Comparison of ENCODE assay signal across 8 mouse cellular contexts in genomic region chr5:120615903-120616302, GRCm38 (mm10). TPM values are rescaled to one million over a fixed set of nuclear protein-coding genes. Genes with fewer than 3 reads are reported as not detected.
DNase-seq lines count a peak whose midpoint lies in the region; ATAC-seq and TF ChIP-seq lines count a peak whose summit lies in the region.
"Had no signal": no experiment of that assay in that cellular context is flagged by ENCODE, and none has a peak within 500 bp of the region (broad histone marks: within the 10 kb centered on the region; RNA-seq: fewer than 3 reads in every experiment).

No protein-coding gene starts in this region.

- H3K9me3 ChIP-seq in kidney, postnatal 0 days (replicated peaks; ENCODE audit: low read length), result no peaks in the 10 kb centered on the region
- H3K9me3 ChIP-seq in kidney, embryonic 14.5 days (ENCODE audit: control insufficient read depth, low read length), result no peaks in the 10 kb centered on the region
- H3K9me3 ChIP-seq in CH12.LX (replicated peaks; ENCODE audit: low read length), result peaks cover 2% of the 10 kb centered on the region
- no peaks in the 10 kb centered on the region for H3K9me3 ChIP-seq in hindbrain, postnatal 0 days (ENCODE audit: low read length)
- H3K9me3 ChIP-seq in forebrain, embryonic 10.5 days, result peaks cover 7% of the 10 kb centered on the region; the same call in 1 of the 2 replicates
- H3K9me3 ChIP-seq: lung, embryonic 15.5 days had no signal

- H3K36me3 ChIP-seq in kidney, postnatal 0 days (ENCODE audit: insufficient read depth, low read length), result peaks cover 40% of the 10 kb centered on the region
- H3K36me3 ChIP-seq in kidney, embryonic 14.5 days (ENCODE audit: control insufficient read depth, insufficient read depth, low read length), result peaks cover 39% of the 10 kb centered on the region
- peaks cover 41 to 65% of the 10 kb centered on the region in 2 experiments for H3K36me3 ChIP-seq in CH12.LX (replicated peaks in 1 of 2; ENCODE audit: control insufficient read depth in 1 of 2, insufficient read depth in 1 of 2, low read length in 1 of 2)
- H3K36me3 ChIP-seq in hindbrain, postnatal 0 days (ENCODE audit: insufficient read depth, low read length), result peaks cover 23% of the 10 kb centered on the region
- peaks cover 63% of the 10 kb centered on the region for H3K36me3 ChIP-seq in forebrain, embryonic 10.5 days (replicated peaks)

- dilution Hi-C loops in CH12.LX (cut with MboI; ENCODE audit: extremely low pct_ligation_motif_present, extremely low pct_unique_long_range_greater_than_20kb, low sequenced_read_pairs), result no loop called here

- no peak overlapping the region for H3K9ac ChIP-seq in kidney, postnatal 0 days (ENCODE audit: low read depth, low read length)
- no peak overlapping the region for H3K9ac ChIP-seq in kidney, embryonic 14.5 days (ENCODE audit: low read depth, low read length)
- no peak overlapping the region for H3K9ac ChIP-seq in CH12.LX (ENCODE audit: insufficient read depth, low read depth)
- H3K9ac ChIP-seq in hindbrain, postnatal 0 days (replicated peaks; ENCODE audit: low read length), result no peak overlapping the region
- H3K9ac ChIP-seq: lung, embryonic 15.5 days had no signal

- intact Hi-C loops in gastrocnemius, postnatal 36 days (cut with DNase I), result no loop called here

- no peak overlapping the region for H3K4me2 ChIP-seq in kidney, postnatal 0 days (ENCODE audit: low read length)
- no peak overlapping the region for H3K4me2 ChIP-seq in kidney, embryonic 14.5 days (replicated peaks; ENCODE audit: low read depth, low read length)
- no peak overlapping the region for H3K4me2 ChIP-seq in CH12.LX (ENCODE audit: insufficient read depth, low read depth, poor library complexity, severe bottlenecking)
- H3K4me2 ChIP-seq in hindbrain, postnatal 0 days (ENCODE audit: low read depth, low read length), result no peak overlapping the region
- H3K4me2 ChIP-seq: lung, embryonic 15.5 days had no signal

- H3K4me1 ChIP-seq in kidney, postnatal 0 days (replicated peaks; ENCODE audit: insufficient read depth, low read length), result peaks cover 11% of the 10 kb centered on the region; the same call in 1 of the 2 replicates
- H3K4me1 ChIP-seq in kidney, embryonic 14.5 days (ENCODE audit: control insufficient read depth, insufficient read depth, low read length), result peaks cover 13% of the 10 kb centered on the region
- H3K4me1 ChIP-seq in CH12.LX (ENCODE audit: control insufficient read depth in 1 of 2, insufficient read depth in 2 of 2), result peaks cover 18 to 45% of the 10 kb centered on the region in 2 experiments
- peaks cover 13% of the 10 kb centered on the region for H3K4me1 ChIP-seq in hindbrain, postnatal 0 days (ENCODE audit: insufficient read depth, low read length)
- H3K4me1 ChIP-seq in forebrain, embryonic 10.5 days, result peaks cover 19% of the 10 kb centered on the region

- H3K4me3 ChIP-seq in kidney, postnatal 0 days (replicated peaks; ENCODE audit: low read depth, low read length), result no peak overlapping the region
- no peak overlapping the region for H3K4me3 ChIP-seq in kidney, embryonic 14.5 days (ENCODE audit: low read length)
- no peak overlapping the region for H3K4me3 ChIP-seq in CH12.LX (replicated peaks in 1 of 3; ENCODE audit: low read depth in 2 of 3, low read length in 2 of 3, poor library complexity in 1 of 3)
- H3K4me3 ChIP-seq in hindbrain, postnatal 0 days (ENCODE audit: low read length), result no peak overlapping the region
- no peak overlapping the region for H3K4me3 ChIP-seq in forebrain, embryonic 10.5 days
- H3K4me3 ChIP-seq: lung, embryonic 15.5 days had no signal

- ATAC-seq in kidney, postnatal 0 days (replicated peaks; ENCODE audit: low FRiP score, low read depth), result no peak
- no peak for ATAC-seq in kidney, embryonic 14.5 days (ENCODE audit: low FRiP score, low TSS enrichment)
- no peak for ATAC-seq in hindbrain, postnatal 0 days

- peak; percentile 65 for TF ChIP-seq CTCF in kidney, postnatal 0 days (IDR thresholded peaks at IDR 0.05; ENCODE audit: low read depth)
- peak; percentile 61 to 78 for TF ChIP-seq CTCF in CH12.LX (conservative IDR thresholded peaks at IDR 0.05 in 1 of 2, IDR thresholded peaks at IDR 0.05 in 1 of 2; ENCODE audit: low read depth in 2 of 2, low read length in 2 of 2)
- TF ChIP-seq CTCF in hindbrain, postnatal 0 days (IDR thresholded peaks at IDR 0.05; ENCODE audit: low read depth), result peak; percentile 74

- WGBS in kidney, postnatal 0 days, result 96% methylated on average over 4 of the region's 4 CpGs
- WGBS in kidney, embryonic 14.5 days, result 98% methylated on average over 4 of the region's 4 CpGs
- WGBS in hindbrain, postnatal 0 days, result 97% methylated on average over 4 of the region's 4 CpGs
- WGBS in forebrain, embryonic 10.5 days, result 95% methylated on average over 4 of the region's 4 CpGs

- no peak overlapping the region for H3K27ac ChIP-seq in kidney, postnatal 0 days
- no peak overlapping the region for H3K27ac ChIP-seq in kidney, embryonic 14.5 days (ENCODE audit: low read depth, low read length)
- no peak overlapping the region for H3K27ac ChIP-seq in CH12.LX (ENCODE audit: insufficient read depth, low read depth)
- H3K27ac ChIP-seq in hindbrain, postnatal 0 days, result no peak overlapping the region
- no peak overlapping the region for H3K27ac ChIP-seq in forebrain, embryonic 10.5 days
- H3K27ac ChIP-seq: lung, embryonic 15.5 days had no signal

- peaks cover 35% of the 10 kb centered on the region for H3K79me2 ChIP-seq in CH12.LX (replicated peaks; ENCODE audit: control insufficient read depth, extremely low read depth, insufficient read depth, poor library complexity, severe bottlenecking)

- in situ Hi-C loops in CH12.LX (cut with MboI; ENCODE audit: low pct_ligation_motif_present, low pct_unique_long_range_greater_than_20kb, low sequenced_read_pairs), result loop anchor here (5.0 to 25.0 kb wide), 3 partner anchors 96 to 479 kb away; partner anchors contain the start of gene Dtx1

- TF ChIP-seq RAD21 in CH12.LX (IDR thresholded peaks at IDR 0.05; ENCODE audit: low read depth, low read length), result peak; percentile 7

- no peak for TF ChIP-seq POLR2A in CH12.LX (IDR thresholded peaks at IDR 0.05; ENCODE audit: low read depth, low read length)

- TF ChIP-seq EP300 in CH12.LX (IDR thresholded peaks at IDR 0.05; ENCODE audit: low read length), result no peak

- H3K27me3 ChIP-seq in kidney, postnatal 0 days (ENCODE audit: insufficient read depth, low read length), result no peaks in the 10 kb centered on the region
- H3K27me3 ChIP-seq in kidney, embryonic 14.5 days (ENCODE audit: control insufficient read depth, insufficient read depth, low read length), result no peaks in the 10 kb centered on the region
- H3K27me3 ChIP-seq in CH12.LX (replicated peaks), result no peaks in the 10 kb centered on the region
- no peaks in the 10 kb centered on the region for H3K27me3 ChIP-seq in hindbrain, postnatal 0 days (ENCODE audit: insufficient read depth, low read length)
- H3K27me3 ChIP-seq in forebrain, embryonic 10.5 days (ENCODE audit: poor library complexity, severe bottlenecking), result no peaks in the 10 kb centered on the region
- H3K27me3 ChIP-seq: lung, embryonic 15.5 days had no signal

- no peak for DNase-seq in kidney, postnatal 0 days (ENCODE audit: low spot score)
- DNase-seq in A20 (ENCODE audit: low read depth, low spot score), result peak; percentile 51
- peak; percentile 50 for DNase-seq in CH12.LX (ENCODE audit: extremely low read depth)
- DNase-seq in hindbrain, postnatal 0 days (ENCODE audit: low spot score), result peak; percentile 59
- no peak for DNase-seq in gastrocnemius, postnatal 36 days
- DNase-seq in forebrain, embryonic 10.5 days (ENCODE audit: extremely low spot score, low spot score), result no peak

RNA-seq across cellular contexts. Expression of gene Ddx54, which starts 3.4 kb away (rescaled TPM):
- polyA plus RNA-seq in kidney, postnatal 0 days (2015; fragmentation: Nextera tagmentation; extraction: Ambion mirVana), result 34.8 and 38.6 TPM in 2 replicates
- 22.3 and 37.7 TPM in 2 replicates for polyA plus RNA-seq in kidney, embryonic 14.5 days (2014; fragmentation: Nextera tagmentation; extraction: Ambion mirVana)
- total RNA-seq in CH12.LX (2012; rRNA removed) (83.6 and 93.6 TPM in 2 replicates), CH12.LX (2014; rRNA removed) (56.6 and 63.7 TPM in 2 replicates)
- 91.8 and 96.8 TPM in 2 replicates for polyA plus RNA-seq in CH12.LX (2012; ENCODE audit: insufficient read length, low read depth)
- 37.3 and 40.1 TPM in 2 replicates for total RNA-seq in hindbrain, postnatal 0 days (2014; rRNA removed)
- polyA plus RNA-seq in hindbrain, postnatal 0 days (2015; fragmentation: Nextera tagmentation; extraction: Ambion mirVana), result 30.8 and 31.9 TPM in 2 replicates
- total RNA-seq in gastrocnemius, postnatal 36 days (2021), result 10 to 100 TPM; 15.8 to 17.7 TPM
- polyA plus RNA-seq in forebrain, embryonic 10.5 days (2016; fragmentation: Nextera tagmentation; extraction: Ambion mirVana), result 63.3 and 64.1 TPM in 2 replicates

RNA-seq across cellular contexts. Expression of gene Rita1, which starts 3.5 kb away (rescaled TPM):
- 14.3 and 16.3 TPM in 2 replicates for polyA plus RNA-seq in kidney, postnatal 0 days (2015; fragmentation: Nextera tagmentation; extraction: Ambion mirVana)
- 10.4 and 11.1 TPM in 2 replicates for polyA plus RNA-seq in kidney, embryonic 14.5 days (2014; fragmentation: Nextera tagmentation; extraction: Ambion mirVana)
- total RNA-seq in CH12.LX (2012; rRNA removed), result 6.3 and 7.3 TPM in 2 replicates
- 6.2 and 7.3 TPM in 2 replicates for total RNA-seq in CH12.LX (2014; rRNA removed)
- polyA plus RNA-seq in CH12.LX (2012; ENCODE audit: insufficient read length, low read depth), result 10.2 and 10.8 TPM in 2 replicates
- total RNA-seq in hindbrain, postnatal 0 days (2014; rRNA removed), result 38.0 and 38.6 TPM in 2 replicates
- polyA plus RNA-seq in hindbrain, postnatal 0 days (2015; fragmentation: Nextera tagmentation; extraction: Ambion mirVana), result 30.1 and 30.4 TPM in 2 replicates
- 1 to 10 TPM; 5.6 to 6.8 TPM for total RNA-seq in gastrocnemius, postnatal 36 days (2021)
- polyA plus RNA-seq in forebrain, embryonic 10.5 days (2016; fragmentation: Nextera tagmentation; extraction: Ambion mirVana), result 16.5 and 17.8 TPM in 2 replicates

RNA-seq across cellular contexts. Expression of gene Cfap73, which starts 18.1 kb away (rescaled TPM):
- not detected in 2 replicates for polyA plus RNA-seq in kidney, postnatal 0 days (2015; fragmentation: Nextera tagmentation; extraction: Ambion mirVana)
- not detected in 2 replicates for polyA plus RNA-seq in kidney, embryonic 14.5 days (2014; fragmentation: Nextera tagmentation; extraction: Ambion mirVana)
- total RNA-seq in CH12.LX (2012; rRNA removed), result not detected in 2 replicates
- not detected in 2 replicates for total RNA-seq in CH12.LX (2014; rRNA removed)
- 0.26 TPM in 1 of 2 replicates, not detected in the other for polyA plus RNA-seq in CH12.LX (2012; ENCODE audit: insufficient read length, low read depth)
- total RNA-seq in hindbrain, postnatal 0 days (2014; rRNA removed), result 0.21 and 0.79 TPM in 2 replicates
- polyA plus RNA-seq in hindbrain, postnatal 0 days (2015; fragmentation: Nextera tagmentation; extraction: Ambion mirVana), result 0.26 and 0.86 TPM in 2 replicates
- not detected for total RNA-seq in gastrocnemius, postnatal 36 days (2021)
- polyA plus RNA-seq in forebrain, embryonic 10.5 days (2016; fragmentation: Nextera tagmentation; extraction: Ambion mirVana), result not detected in 2 replicates

RNA-seq across cellular contexts. Expression of gene Iqcd, which starts 27.1 kb away (rescaled TPM):
- polyA plus RNA-seq in kidney, postnatal 0 days (2015; fragmentation: Nextera tagmentation; extraction: Ambion mirVana), result 1.1 and 1.4 TPM in 2 replicates
- polyA plus RNA-seq in kidney, embryonic 14.5 days (2014; fragmentation: Nextera tagmentation; extraction: Ambion mirVana), result 0.57 and 1.4 TPM in 2 replicates
- total RNA-seq in CH12.LX (2012; rRNA removed) (0.25 and 0.59 TPM in 2 replicates), CH12.LX (2014; rRNA removed) (not detected in 2 replicates)
- 0.35 and 0.77 TPM in 2 replicates for polyA plus RNA-seq in CH12.LX (2012; ENCODE audit: insufficient read length, low read depth)
- total RNA-seq in hindbrain, postnatal 0 days (2014; rRNA removed), result 0.63 and 1.9 TPM in 2 replicates
- 1.8 and 2.0 TPM in 2 replicates for polyA plus RNA-seq in hindbrain, postnatal 0 days (2015; fragmentation: Nextera tagmentation; extraction: Ambion mirVana)
- total RNA-seq in gastrocnemius, postnatal 36 days (2021), result under 1 TPM in 1 of 2 experiments, not detected in 1; 0.15 TPM
- polyA plus RNA-seq in forebrain, embryonic 10.5 days (2016; fragmentation: Nextera tagmentation; extraction: Ambion mirVana), result 0.37 and 0.84 TPM in 2 replicates

RNA-seq across cellular contexts. Expression of gene Tpcn1, which starts 27.4 kb away (rescaled TPM):
- 34.6 and 35.4 TPM in 2 replicates for polyA plus RNA-seq in kidney, postnatal 0 days (2015; fragmentation: Nextera tagmentation; extraction: Ambion mirVana)
- polyA plus RNA-seq in kidney, embryonic 14.5 days (2014; fragmentation: Nextera tagmentation; extraction: Ambion mirVana), result 33.8 and 37.3 TPM in 2 replicates
- 1.9 and 2.2 TPM in 2 replicates for total RNA-seq in CH12.LX (2012; rRNA removed)
- total RNA-seq in CH12.LX (2014; rRNA removed), result 0.90 and 1.0 TPM in 2 replicates
- 4.2 and 5.4 TPM in 2 replicates for polyA plus RNA-seq in CH12.LX (2012; ENCODE audit: insufficient read length, low read depth)
- total RNA-seq in hindbrain, postnatal 0 days (2014; rRNA removed), result 24.5 and 30.7 TPM in 2 replicates
- 15.4 and 16.1 TPM in 2 replicates for polyA plus RNA-seq in hindbrain, postnatal 0 days (2015; fragmentation: Nextera tagmentation; extraction: Ambion mirVana)
- 10 to 100 TPM; 35.2 to 44.6 TPM for total RNA-seq in gastrocnemius, postnatal 36 days (2021)
- 10.7 and 11.7 TPM in 2 replicates for polyA plus RNA-seq in forebrain, embryonic 10.5 days (2016; fragmentation: Nextera tagmentation; extraction: Ambion mirVana)

Comparison
In these comparisons a context has a peak if more than half of its experiments do, and no peak if none do; other contexts are left out.
1. DNase-seq: peak in A20 (single experiment), CH12.LX (single experiment) and hindbrain, postnatal 0 days (single experiment); none in kidney, postnatal 0 days (single experiment), gastrocnemius, postnatal 36 days (0 of 2) and forebrain, embryonic 10.5 days (single experiment).
2. Peak in every context shown above with its lines, with median percentiles within 50 percentile points of each other: CTCF ChIP-seq.